Mouse (Mus musculus) heart, embryonic 10.5 days (tissue): ENCODE data around the gene Adm. TPM values are rescaled to one million over a fixed set of nuclear protein-coding genes. Genes with fewer than 3 reads are reported as not detected.
"Not testable (repeated sequence)": the region's sequence is repeated elsewhere in the genome, so short reads cannot be mapped to it uniquely, and the experiment has no call there.

Source experiments
- DNase-seq: peaks from one replicate; pipeline ENCODE4 v3.0.0-alpha.2; 2017; ENCODE audit warnings: low spot score
- H3K27ac ChIP-seq: fragments of 300-500 bp; sonication (generic); 2 replicates; pipeline ENCODE4 v1.5.1; 2016; ENCODE audit warnings: mild to moderate bottlenecking
- H3K27me3 ChIP-seq: fragments of 300-500 bp; sonication (generic); 2 replicates; pipeline ENCODE4 v1.6.1; 2016; ENCODE audit warnings: mild to moderate bottlenecking; ENCODE audit not compliant: poor library complexity, insufficient read depth, severe bottlenecking
- H3K36me3 ChIP-seq: fragments of 300-500 bp; sonication (generic); 2 replicates; pipeline ENCODE4 v1.6.1; 2016; ENCODE audit warnings: mild to moderate bottlenecking, moderate library complexity
- H3K4me1 ChIP-seq: fragments of 300-500 bp; sonication (generic); 2 replicates; pipeline ENCODE4 v1.6.1; 2016; ENCODE audit warnings: mild to moderate bottlenecking
- H3K4me3 ChIP-seq: fragments of 300-500 bp; sonication (generic); 2 replicates; pipeline ENCODE4 v1.5.1; 2016; ENCODE audit warnings: mild to moderate bottlenecking, moderate library complexity
- H3K9me3 ChIP-seq: fragments of 300-500 bp; sonication (generic); 2 replicates; pipeline ENCODE4 v1.6.1; 2016; ENCODE audit warnings: mild to moderate bottlenecking, moderate library complexity
- WGBS: fragments of 180-500 bp; shearing (Covaris S2); methylation state at CpG from one replicate; pipeline ENCODE4 v1.1.7; 2016; 5-methylcytosine and 5-hydroxymethylcytosine counted together
- polyA plus RNA-seq: library from polyadenylated mRNA; unstranded; fragments of >200 nt; fragmentation: Nextera tagmentation; extraction: Ambion mirVana; gene quantifications from 2 replicates; pipeline ENCODE4 v1.2.1, GENCODE M21; 2016

The Adm gene
- 9.3 and 13.1 TPM in 2 replicates for polyA plus RNA-seq

- no peak for DNase-seq
- H3K27ac ChIP-seq: peak within 1 kb of the TSS; percentile 75
- H3K27me3 ChIP-seq: peaks cover 73% of the 10 kb centered on the region
- peak within 1 kb of the TSS; percentile 70 for H3K4me3 ChIP-seq
- no peaks in the 10 kb centered on the region for H3K36me3 ChIP-seq
- WGBS: under 1% methylated on average over 30 of the region's 30 CpGs
- H3K4me1 ChIP-seq: peaks cover 60% of the 10 kb centered on the region
- no peaks in the 10 kb centered on the region for H3K9me3 ChIP-seq
Measured at GRCm38 (mm10) chr7:110627486-110628272, at the start of gene Adm. TSS of gene Adm (plus strand) at chr7:110627661.

GRCm38 (mm10) chr7:110583705-110584104 lies 43.8 kb upstream of the Adm start:
- Histone ChIP-seq H3K9me3 (no peaks in the 10 kb centered on the region), H3K27ac (no peak overlapping the region; the same call in 1 of the 2 replicates), H3K4me3 (no peak overlapping the region), H3K36me3 (0 out of 2 replicates have a peak, but pooled peaks cover 5% of the 10 kb centered on the region), H3K27me3 (no peaks in the 10 kb centered on the region), H3K4me1 (0 out of 2 replicates have a peak, but pooled peaks cover 8% of the 10 kb centered on the region)
- WGBS: 89% methylated on average over 3 of the region's 3 CpGs
- DNase-seq: no peak

GRCm38 (mm10) chr7:110584159-110584558 lies 43.3 kb upstream of the Adm start:
- Histone ChIP-seq H3K4me3 (no peak overlapping the region), H3K9me3 (no peaks in the 10 kb centered on the region), H3K27me3 (no peaks in the 10 kb centered on the region), H3K27ac (no peak overlapping the region; the same call in 1 of the 2 replicates), H3K36me3 (0 out of 2 replicates have a peak, but pooled peaks cover 5% of the 10 kb centered on the region), H3K4me1 (0 out of 2 replicates have a peak, but pooled peaks cover 8% of the 10 kb centered on the region)
- WGBS: 63% methylated on average over 2 of the region's 2 CpGs
- no peak for DNase-seq

- Histone ChIP-seq H3K4me1 (0 out of 2 replicates have a peak, but pooled peaks cover 8% of the 10 kb centered on the region), H3K27ac (no peak overlapping the region), H3K9me3 (no peaks in the 10 kb centered on the region), H3K27me3 (no peaks in the 10 kb centered on the region), H3K4me3 (no peak overlapping the region), H3K36me3 (0 out of 2 replicates have a peak, but pooled peaks cover 5% of the 10 kb centered on the region)
- no peak for DNase-seq
- 82% methylated on average over 2 of the region's 2 CpGs for WGBS
Measured at GRCm38 (mm10) chr7:110585250-110585649, 42.2 kb upstream of the Adm start.

GRCm38 (mm10) chr7:110587721-110588120 lies 39.7 kb upstream of the Adm start:
- H3K4me3 ChIP-seq: no peak overlapping the region
- 0 out of 2 replicates have a peak, but pooled peaks cover 8% of the 10 kb centered on the region for H3K4me1 ChIP-seq
- H3K27ac ChIP-seq: no peak overlapping the region
- no peaks in the 10 kb centered on the region for H3K27me3 ChIP-seq
- H3K36me3 ChIP-seq: 0 out of 2 replicates have a peak, but pooled peaks cover 5% of the 10 kb centered on the region
- H3K9me3 ChIP-seq: no peaks in the 10 kb centered on the region
- DNase-seq: no peak
- 80% methylated on average over 1 of the region's 1 CpGs for WGBS

- not testable (repeated sequence) for H3K36me3 ChIP-seq, H3K27me3 ChIP-seq, H3K27ac ChIP-seq, H3K9me3 ChIP-seq, H3K4me3 ChIP-seq, DNase-seq, H3K4me1 ChIP-seq
- 77% methylated on average over 3 of the region's 3 CpGs for WGBS
Measured at GRCm38 (mm10) chr7:110593991-110594390, 33.5 kb upstream of the Adm start.

GRCm38 (mm10) chr7:110597141-110597540 lies 30.3 kb upstream of the Adm start:
- no peak for DNase-seq
- peaks cover 10% of the 10 kb centered on the region for H3K36me3 ChIP-seq
- H3K4me3 ChIP-seq: no peak overlapping the region
- H3K27me3 ChIP-seq: no peaks in the 10 kb centered on the region
- no peaks in the 10 kb centered on the region for H3K4me1 ChIP-seq
- H3K27ac ChIP-seq: no peak overlapping the region
- H3K9me3 ChIP-seq: no peaks in the 10 kb centered on the region
- WGBS: 88% methylated on average over 1 of the region's 1 CpGs

- H3K36me3 ChIP-seq: peaks cover 4% of the 10 kb centered on the region; the same call in 1 of the 2 replicates
- no peak overlapping the region for H3K4me3 ChIP-seq
- no peaks in the 10 kb centered on the region for H3K9me3 ChIP-seq
- no peaks in the 10 kb centered on the region for H3K27me3 ChIP-seq
- WGBS: 75% methylated on average over 4 of the region's 4 CpGs
- H3K4me1 ChIP-seq: no peaks in the 10 kb centered on the region
- DNase-seq: no peak
- H3K27ac ChIP-seq: no peak overlapping the region
Measured at GRCm38 (mm10) chr7:110605476-110605875, 22.0 kb upstream of the Adm start.

- Histone ChIP-seq H3K36me3 (peaks cover 4% of the 10 kb centered on the region; the same call in 1 of the 2 replicates), H3K27me3 (no peaks in the 10 kb centered on the region), H3K27ac (no peak overlapping the region), H3K4me1 (no peaks in the 10 kb centered on the region; the same call in 1 of the 2 replicates), H3K9me3 (no peaks in the 10 kb centered on the region), H3K4me3 (no peak overlapping the region)
- 93% methylated on average over 1 of the region's 1 CpGs for WGBS
- DNase-seq: no peak
Measured at GRCm38 (mm10) chr7:110606906-110607305, 20.6 kb upstream of the Adm start.

GRCm38 (mm10) chr7:110613381-110614132 lies 13.9 kb upstream of the Adm start:
- WGBS: 4% methylated on average over 17 of the region's 17 CpGs
- Histone ChIP-seq H3K27ac (peak overlapping the region; percentile 98), H3K27me3 (no peaks in the 10 kb centered on the region), H3K4me3 (peak overlapping the region; percentile 87), H3K36me3 (no peaks in the 10 kb centered on the region), H3K4me1 (peaks cover 22% of the 10 kb centered on the region), H3K9me3 (no peaks in the 10 kb centered on the region)
- DNase-seq: no peak

GRCm38 (mm10) chr7:110614133-110615063 lies 13.1 kb upstream of the Adm start, which contains the start of gene Sbf2:
TSS of gene Sbf2 (minus strand) at chr7:110614922.
- WGBS: under 1% methylated on average over 119 of the region's 127 CpGs

GRCm38 (mm10) chr7:110615151-110615631 lies 12.3 kb upstream of the Adm start:
- Histone ChIP-seq H3K36me3 (no peaks in the 10 kb centered on the region), H3K4me3 (peak overlapping the region; percentile 87), H3K27me3 (no peaks in the 10 kb centered on the region), H3K9me3 (no peaks in the 10 kb centered on the region), H3K27ac (peak overlapping the region; percentile 98), H3K4me1 (peaks cover 37% of the 10 kb centered on the region)
- 1% methylated on average over 20 of the region's 20 CpGs for WGBS
- peak; percentile 82 for DNase-seq

More at GRCm38 (mm10) chr7:110614133-110615063, 13.1 kb upstream of the Adm start, which contains the start of gene Sbf2:
- peak within 1 kb of the TSS; percentile 87 for H3K4me3 ChIP-seq
- peaks cover 29% of the 10 kb centered on the region for H3K4me1 ChIP-seq
- H3K36me3 ChIP-seq: no peaks in the 10 kb centered on the region
- peak within 1 kb of the TSS; percentile 98 for H3K27ac ChIP-seq
- H3K9me3 ChIP-seq: no peaks in the 10 kb centered on the region
- no peaks in the 10 kb centered on the region for H3K27me3 ChIP-seq
- DNase-seq: peak; percentile 93
